Mouse (Mus musculus) lung, embryonic 14.5 days (tissue): ENCODE measurements at regions not wholly inside any gene's neighbourhood (a gene's known extent, or its start where the extent isn't known, plus 50 kb on each side); places are given as distances from the start of the nearest gene placed in this dataset.

Experiments used
- ATAC-seq: fragments of 200-750 bp; cut with Nextera tagmentation; 2 replicates; pipeline ENCODE4 v1.8.0; 2017; ENCODE audit warnings: mild to moderate bottlenecking, moderate TSS enrichment, moderate library complexity; ENCODE audit not compliant: insufficient read depth
- DNase-seq: peaks from one replicate; pipeline ENCODE4 v3.0.0-alpha.2; 2015
- H3K27ac ChIP-seq: fragments of 300-500 bp; sonication (generic); 2 replicates; pipeline ENCODE4 v1.5.1; 2014; ENCODE audit warnings: low read depth, mild to moderate bottlenecking, moderate library complexity
- H3K27me3 ChIP-seq: fragments of 300-500 bp; sonication (generic); 2 replicates; pipeline ENCODE4 v1.6.1; 2014; ENCODE audit warnings: low read length, control low read depth; ENCODE audit not compliant: insufficient read depth
- H3K36me3 ChIP-seq: fragments of 300-500 bp; sonication (generic); 2 replicates; pipeline ENCODE4 v1.6.1; 2014; ENCODE audit warnings: control low read depth; ENCODE audit not compliant: insufficient read depth
- H3K4me1 ChIP-seq: fragments of 300-500 bp; sonication (generic); 2 replicates; pipeline ENCODE4 v1.6.1; 2014; ENCODE audit warnings: antibody characterized with exemption, control low read depth; ENCODE audit not compliant: insufficient read depth
- H3K4me2 ChIP-seq: fragments of 300-500 bp; sonication (generic); 2 replicates; pipeline ENCODE4 v1.6.1; 2014; ENCODE audit warnings: mild to moderate bottlenecking
- H3K4me3 ChIP-seq: fragments of 300-500 bp; sonication (generic); 2 replicates; pipeline ENCODE4 v1.5.1; 2014; ENCODE audit warnings: low read depth, low read length
- H3K9ac ChIP-seq: fragments of 300-500 bp; sonication (generic); 2 replicates; pipeline ENCODE4 v1.6.1; 2014
- H3K9me3 ChIP-seq: fragments of 300-500 bp; sonication (generic); 2 replicates; pipeline ENCODE4 v1.6.1; 2016; ENCODE audit warnings: low read depth, low read length, control low read depth
- CTCF ChIP-seq: IDR thresholded peaks from 2 replicates; pipeline ENCODE4 v1.5.1; 2016; ENCODE audit warnings: antibody characterized with exemption, low read depth
- WGBS: fragments of 180-500 bp; shearing (Covaris S2); extraction: QIAGEN DNeasy Blood & Tissue Kit; methylation state at CpG from one replicate; pipeline ENCODE4 v1.1.7; 2014; 5-methylcytosine and 5-hydroxymethylcytosine counted together

GRCm38 (mm10) chr9:92097806-92098205, 94.9 kb upstream of the Plscr5 start:
- Histone ChIP-seq H3K4me1 (no peaks in the 10 kb centered on the region), H3K9ac (no peak overlapping the region), H3K9me3 (no peaks in the 10 kb centered on the region), H3K27ac (no peak overlapping the region), H3K36me3 (no peaks in the 10 kb centered on the region), H3K27me3 (no peaks in the 10 kb centered on the region), H3K4me3 (no peak overlapping the region), H3K4me2 (no peak overlapping the region)
- DNase-seq = no peak
- ATAC-seq = no peak
- WGBS = 76% methylated on average over 2 of the region's 2 CpGs
- no peak for TF ChIP-seq CTCF

DNA sequence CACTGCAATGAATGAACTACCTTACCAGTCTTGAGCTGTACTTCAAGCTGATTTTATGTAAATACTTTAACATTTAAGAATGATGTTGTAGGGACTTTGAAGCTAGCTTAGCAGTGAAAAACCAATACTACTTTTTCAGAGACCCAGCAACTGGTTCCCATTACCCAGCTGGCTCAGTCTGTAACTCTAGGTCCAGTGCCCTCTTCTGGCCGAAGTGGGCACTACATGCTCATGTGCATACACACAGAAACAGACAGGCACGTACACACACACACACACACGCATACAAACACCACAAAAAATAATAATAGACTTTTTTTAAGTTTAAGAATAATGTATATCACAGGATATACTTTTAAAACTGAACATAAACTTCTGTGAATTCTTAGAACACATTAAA, 63.2 kb upstream of the Plscr5 start:
- no peak overlapping the region for H3K9ac ChIP-seq
- no peaks in the 10 kb centered on the region for H3K27me3 ChIP-seq
- TF ChIP-seq CTCF = peak; percentile 17; the same call in 1 of the 2 replicates
- no peak overlapping the region for H3K27ac ChIP-seq
- H3K9me3 ChIP-seq = no peaks in the 10 kb centered on the region
- DNase-seq (no peak), ATAC-seq (no peak)
- H3K36me3 ChIP-seq = no peaks in the 10 kb centered on the region
- H3K4me2 ChIP-seq = no peak overlapping the region
- 81% methylated on average over 3 of the region's 3 CpGs for WGBS
- H3K4me1 ChIP-seq = no peaks in the 10 kb centered on the region
- H3K4me3 ChIP-seq = no peak overlapping the region

DNA sequence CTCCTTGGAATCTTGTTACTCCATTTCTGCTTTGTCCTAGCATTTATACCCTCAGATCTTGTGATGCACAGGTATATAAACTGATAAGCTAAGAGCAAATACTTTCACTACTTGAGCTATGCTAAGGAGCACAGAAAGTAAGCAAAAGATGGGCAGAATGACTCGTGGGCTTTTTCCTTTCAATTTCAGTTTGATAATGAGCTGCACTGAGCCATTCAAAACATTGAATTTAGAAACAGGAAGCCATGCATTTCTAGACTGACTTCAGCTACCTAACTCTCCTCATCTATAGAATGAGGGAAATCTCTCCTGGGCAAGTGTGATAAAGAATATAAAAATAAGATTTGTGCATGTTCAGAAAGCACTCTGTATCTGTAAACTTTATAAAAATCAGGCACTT, 62.3 kb upstream of the Plscr5 start:
- H3K9me3 ChIP-seq = no peaks in the 10 kb centered on the region
- H3K4me2 ChIP-seq = no peak overlapping the region
- H3K4me1 ChIP-seq = no peaks in the 10 kb centered on the region
- no peak for DNase-seq
- no peak for TF ChIP-seq CTCF
- H3K9ac ChIP-seq = no peak overlapping the region
- H3K27ac ChIP-seq = no peak overlapping the region
- 38% methylated on average over 1 of the region's 1 CpGs for WGBS
- H3K4me3 ChIP-seq = no peak overlapping the region
- no peaks in the 10 kb centered on the region for H3K27me3 ChIP-seq
- no peaks in the 10 kb centered on the region for H3K36me3 ChIP-seq
- ATAC-seq = no peak

GRCm38 (mm10) chr9:92132440-92132839, 60.3 kb upstream of the Plscr5 start:
- ATAC-seq (no peak), DNase-seq (no peak)
- no peak overlapping the region for H3K4me2 ChIP-seq

GRCm38 (mm10) chr9:92141924-92142323, 50.8 kb upstream of the Plscr5 start:
- WGBS = 81% methylated on average over 4 of the region's 4 CpGs
- no peak for DNase-seq
- no peak for TF ChIP-seq CTCF
- H3K4me2 ChIP-seq = no peak overlapping the region
- no peak overlapping the region for H3K9ac ChIP-seq
- no peak for ATAC-seq
- no peaks in the 10 kb centered on the region for H3K4me1 ChIP-seq
- H3K27ac ChIP-seq = no peak overlapping the region
- H3K4me3 ChIP-seq = no peak overlapping the region
- no peaks in the 10 kb centered on the region for H3K27me3 ChIP-seq
- no peaks in the 10 kb centered on the region for H3K9me3 ChIP-seq
- no peaks in the 10 kb centered on the region for H3K36me3 ChIP-seq

More at GRCm38 (mm10) chr9:92132440-92132839, 60.3 kb upstream of the Plscr5 start:
- no peak overlapping the region for H3K9ac ChIP-seq
- no peaks in the 10 kb centered on the region for H3K27me3 ChIP-seq
- WGBS = 23% methylated on average over 9 of the region's 9 CpGs
- TF ChIP-seq CTCF = no peak
- no peaks in the 10 kb centered on the region for H3K4me1 ChIP-seq
- H3K9me3 ChIP-seq = no peaks in the 10 kb centered on the region
- H3K36me3 ChIP-seq = no peaks in the 10 kb centered on the region
- H3K4me3 ChIP-seq = no peak overlapping the region
- no peak overlapping the region for H3K27ac ChIP-seq
